Mouse (Mus musculus): ENCODE measurements around the gene Uqcrq.

DNA sequence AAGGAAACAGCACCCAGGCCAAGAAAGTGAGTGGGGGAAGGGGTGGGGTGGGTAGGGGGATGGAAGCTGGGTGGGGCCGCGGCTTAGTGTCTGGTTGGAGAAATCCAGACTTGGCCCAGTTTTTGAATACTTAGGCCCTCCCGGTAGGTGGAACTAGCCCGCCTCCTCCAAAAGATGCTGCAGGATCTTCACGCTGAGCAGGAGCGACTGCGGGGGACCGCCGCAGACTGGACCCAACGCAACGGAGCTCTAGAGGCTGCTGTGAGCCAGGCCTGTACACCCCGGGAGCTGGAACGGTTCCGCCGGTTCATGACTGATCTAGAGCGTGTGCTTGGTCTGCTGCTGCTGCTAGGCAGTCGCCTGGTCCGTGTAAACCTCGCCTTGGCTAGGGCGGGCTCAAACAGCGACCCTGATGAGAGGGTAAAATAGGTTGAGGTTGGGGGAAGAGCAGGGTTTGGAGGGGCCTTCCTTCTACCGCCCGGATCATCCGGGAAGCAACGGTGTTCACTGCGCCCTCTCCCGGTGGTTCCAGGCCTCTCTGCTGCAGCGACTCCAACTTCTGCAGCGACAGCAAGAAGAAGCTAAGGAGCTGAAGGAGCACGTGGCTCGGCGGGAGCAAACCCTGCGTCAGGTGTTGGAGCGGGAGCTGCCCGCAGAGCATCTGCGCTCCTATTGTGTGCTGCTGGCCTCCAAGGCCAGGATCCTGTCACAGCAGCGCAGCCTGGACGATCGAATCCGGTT, 35.8 kb upstream of the Uqcrq start:
- TF ChIP-seq EP300 (IDR thresholded peaks at IDR 0.05) = no peak
- peak; percentile 85 for TF ChIP-seq CTCF (IDR thresholded peaks at IDR 0.05)
